Mouse (Mus musculus): ENCODE results near the gene Kcnrg.

The Kcnrg gene

DNA sequence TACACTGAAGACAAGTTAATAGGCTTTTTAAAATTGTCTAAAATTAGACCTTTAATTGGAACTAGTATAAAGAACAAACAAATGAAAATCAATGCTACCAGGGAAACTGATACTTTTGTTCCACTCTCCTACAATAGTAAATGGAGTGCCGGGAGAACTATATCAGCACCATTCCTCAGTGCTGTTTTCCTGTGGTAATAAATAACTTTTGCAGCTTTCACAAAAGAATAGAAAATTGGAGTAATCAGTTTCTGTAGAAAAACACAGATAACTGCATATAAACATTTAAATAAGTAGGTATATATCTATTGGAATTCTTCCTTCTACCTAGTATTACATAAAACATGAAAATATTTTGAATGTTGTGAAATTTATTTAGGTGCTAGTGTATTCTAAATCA is 38.3 kb downstream of the Kcnrg start:
- no peak for DNase-seq (ENCODE audit: low spot score in 2 of 2)

DNA sequence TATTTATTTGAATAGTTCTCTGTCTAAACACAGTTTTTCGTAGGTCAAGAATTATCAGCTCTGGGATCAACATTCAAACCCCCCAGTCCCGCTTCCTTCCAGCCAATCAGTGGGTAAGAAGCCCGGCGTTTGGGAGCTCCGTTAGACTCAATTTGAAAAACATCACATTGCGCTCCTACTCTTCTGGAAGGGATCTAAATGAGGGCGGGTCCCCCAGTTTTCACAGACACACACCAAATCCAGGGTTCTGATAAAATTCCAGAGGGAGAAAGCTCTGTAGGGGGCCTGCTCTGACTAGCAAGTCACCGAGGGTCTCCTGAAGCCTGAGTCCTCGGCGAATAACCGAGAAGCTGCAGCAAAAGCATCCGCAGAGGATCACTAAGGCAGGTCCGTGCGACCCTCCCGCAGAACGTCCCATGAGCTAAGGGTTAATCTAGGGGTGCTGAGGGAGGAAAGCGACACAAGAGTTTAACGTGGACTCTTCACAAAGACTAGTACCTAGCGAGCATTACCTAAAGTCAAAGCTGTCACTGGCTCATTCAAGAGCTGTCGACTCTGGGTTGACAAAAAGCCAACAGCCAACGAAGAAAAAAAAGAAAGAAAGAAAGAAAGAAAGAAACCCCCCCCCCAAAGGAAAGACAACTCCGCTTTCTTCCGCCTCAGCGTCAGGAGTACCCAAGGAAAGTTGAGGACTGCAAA is 40.1 kb downstream of the Kcnrg start:
- DNase-seq (ENCODE audit: low spot score in 2 of 2), result no peak

DNA sequence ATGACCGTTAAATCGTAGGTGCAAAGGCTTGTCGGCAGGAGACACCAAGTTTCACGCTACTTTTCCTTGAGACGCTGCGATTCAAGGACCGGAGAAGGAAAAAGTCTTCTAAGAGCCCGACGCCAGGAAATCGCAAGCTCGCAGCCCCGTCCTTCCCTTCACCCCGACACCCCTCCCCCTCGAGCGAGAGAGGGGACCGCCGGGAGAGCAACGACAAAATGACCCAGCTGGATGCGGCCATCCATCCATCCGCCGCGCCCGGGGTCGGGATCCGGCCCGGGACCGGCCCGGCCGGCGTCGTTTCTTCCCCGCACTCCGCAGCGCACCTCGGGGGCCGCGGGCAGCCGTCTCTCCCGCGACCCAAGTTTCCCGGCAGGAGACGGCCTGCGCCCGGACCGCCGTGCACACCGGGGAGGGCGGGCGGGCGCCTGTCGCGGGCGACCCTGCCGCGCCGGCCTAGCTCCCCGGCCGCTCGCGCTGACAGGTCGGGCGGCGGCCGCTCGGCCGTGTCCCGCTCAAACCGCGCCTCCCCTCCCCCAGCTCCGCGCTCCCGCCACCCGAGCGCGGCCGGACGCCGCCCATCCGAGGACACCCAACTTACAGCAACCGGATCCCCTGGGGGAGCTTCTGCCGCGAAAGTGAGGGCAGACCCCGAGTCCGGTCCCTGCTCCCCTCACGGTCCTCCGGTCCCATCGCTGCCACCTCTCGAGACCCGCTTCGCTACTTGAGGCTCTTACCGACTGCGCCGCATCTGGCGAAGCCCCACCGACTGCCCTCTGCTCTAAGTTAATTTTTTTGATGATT is 40.8 kb downstream of the Kcnrg start:
- peak in 1 of 2 experiments; percentile 23 for DNase-seq (ENCODE audit: low spot score in 2 of 2)

DNA sequence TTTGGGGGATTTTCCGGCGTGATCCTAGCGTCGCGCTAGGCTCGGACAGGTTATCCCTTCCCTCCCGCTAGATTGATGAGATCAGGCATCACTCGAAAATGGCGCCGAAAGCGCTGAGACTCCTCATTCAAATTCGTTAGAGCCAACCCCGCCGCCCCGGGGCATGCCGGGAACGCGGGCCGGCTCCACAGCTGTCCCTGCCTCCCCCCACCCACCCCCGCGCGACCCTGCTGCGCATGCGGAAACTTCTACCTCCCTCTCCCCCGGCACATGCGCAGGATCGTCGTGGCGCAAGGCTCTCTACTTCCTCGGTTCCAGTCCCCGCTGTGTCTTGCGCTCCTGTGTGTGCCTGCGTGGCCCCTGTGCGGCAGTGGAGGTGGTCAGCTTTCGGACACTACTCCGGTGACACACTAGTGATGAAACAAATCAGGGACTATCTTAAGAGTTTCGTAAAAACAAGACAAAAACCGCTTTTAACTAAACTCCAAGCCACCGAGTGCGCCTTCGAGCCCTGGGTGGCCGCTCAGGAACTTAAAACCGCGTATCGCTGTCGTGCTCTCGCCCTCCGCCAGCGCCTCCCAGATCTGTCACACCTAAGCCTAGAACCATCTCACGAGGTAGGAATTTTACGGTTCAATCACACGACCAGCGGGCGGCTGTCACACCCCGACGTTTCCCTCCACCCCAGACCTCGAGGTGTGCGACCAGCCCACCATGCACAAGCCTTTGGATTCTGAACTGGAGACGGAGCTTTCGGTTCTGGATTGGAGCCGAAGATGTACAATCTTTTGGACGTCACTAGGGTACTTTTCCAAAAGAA is 41.6 kb downstream of the Kcnrg start:
- peak; percentile 82 to 91 for DNase-seq (ENCODE audit: low spot score in 2 of 2)

DNA sequence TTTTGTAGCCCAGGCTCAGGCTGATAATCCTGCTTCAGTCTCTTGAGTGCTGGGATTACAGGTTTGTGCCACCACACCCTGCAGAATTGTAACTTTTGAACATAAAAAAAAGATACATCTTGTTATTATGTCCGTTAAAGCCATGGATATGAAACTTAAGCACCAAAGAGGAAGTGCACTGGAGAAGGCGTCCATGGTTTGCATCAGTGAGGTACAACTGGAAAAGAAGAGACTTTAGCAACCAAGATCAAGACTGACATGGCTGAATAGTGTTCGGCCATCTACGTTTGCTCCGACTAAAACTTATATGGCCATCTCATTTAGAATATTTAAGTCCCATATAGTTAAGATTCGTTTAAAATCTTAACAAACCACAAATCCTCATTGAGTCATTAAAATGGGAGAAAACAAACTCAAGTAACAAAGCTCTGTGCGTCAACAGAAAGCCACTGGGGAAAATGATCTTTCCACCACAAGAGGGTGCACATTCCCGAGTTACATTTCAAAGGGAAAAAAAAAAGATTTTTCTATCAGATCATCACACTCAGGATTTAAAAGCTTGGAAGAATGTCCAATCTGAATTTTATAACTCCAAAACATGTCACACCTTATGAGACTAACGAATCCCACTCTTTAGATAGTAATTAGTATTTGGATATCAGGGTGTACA is 43.2 kb downstream of the Kcnrg start:
- DNase-seq (ENCODE audit: low spot score in 2 of 2), result peak in 1 of 2 experiments; percentile 59

DNA sequence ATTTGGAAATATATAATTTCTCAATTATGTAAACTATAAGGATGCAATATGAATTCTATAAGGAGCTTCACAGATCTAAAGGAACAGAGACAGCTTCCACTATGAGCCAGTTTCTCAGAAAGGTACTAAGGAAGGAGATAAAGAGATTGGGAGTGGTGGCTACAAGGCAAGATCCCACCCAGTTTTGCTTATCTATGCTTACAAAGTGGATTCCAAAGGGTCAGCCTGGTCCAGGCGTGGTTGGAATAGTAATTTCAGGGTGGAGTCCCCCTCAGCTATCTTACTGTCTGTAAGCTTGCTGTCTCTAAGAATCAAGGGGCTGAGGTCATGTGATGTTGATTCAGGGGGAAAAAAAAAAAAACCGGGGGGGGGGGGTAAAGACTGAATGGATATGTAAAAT is 49.2 kb downstream of the Kcnrg start:
- DNase-seq (ENCODE audit: low spot score in 2 of 2), result no peak

DNA sequence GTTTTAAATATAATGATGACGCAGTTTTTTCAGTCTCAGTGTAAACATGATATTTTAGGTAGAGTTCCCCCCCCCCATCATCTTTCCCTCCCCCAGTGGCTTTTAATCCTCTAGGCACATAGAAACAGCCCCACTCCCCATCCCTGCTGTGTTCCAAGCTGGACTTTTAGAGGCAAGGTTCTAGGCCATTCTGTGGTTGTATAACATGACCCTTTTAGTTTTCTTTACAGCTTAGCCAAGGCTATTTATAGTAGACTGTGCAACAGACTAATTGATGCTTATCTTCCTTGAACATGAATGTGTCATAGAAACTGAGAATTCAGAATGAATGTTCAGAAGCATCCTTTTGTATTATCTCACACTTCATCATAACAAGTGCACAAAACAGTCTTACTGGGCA is 54.2 kb downstream of the Kcnrg start:
- no peak for DNase-seq (ENCODE audit: low spot score in 2 of 2)

DNA sequence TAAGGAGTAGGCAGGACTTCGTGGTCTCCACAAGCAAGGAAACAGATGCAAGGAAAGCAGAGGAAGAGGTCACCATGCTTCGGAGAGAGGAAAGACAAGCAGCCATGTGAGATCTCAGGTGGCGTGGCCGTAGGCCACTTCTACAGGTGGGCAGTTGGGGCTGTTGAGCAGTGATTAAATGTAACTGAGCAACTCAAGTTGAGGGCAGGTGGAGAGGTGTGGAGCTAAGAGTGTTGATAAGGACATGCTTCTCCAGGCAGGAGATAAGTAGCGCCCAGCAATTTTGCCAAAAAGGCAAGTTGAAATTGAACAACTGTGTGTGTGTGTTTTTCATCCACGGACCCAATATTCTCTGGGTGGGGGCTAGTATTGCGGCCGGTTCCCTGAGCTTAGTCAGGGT is 55.0 kb downstream of the Kcnrg start:
- DNase-seq (ENCODE audit: low spot score in 2 of 2), result no peak
